Mouse (Mus musculus) forebrain, embryonic 13.5 days (tissue): ENCODE data around the gene Plekha6. TPM values are rescaled to one million over a fixed set of nuclear protein-coding genes. Genes with fewer than 3 reads are reported as not detected.

Experiments used
- ATAC-seq: fragments of 200-750 bp; cut with Nextera tagmentation; 2 replicates; pipeline ENCODE4 v1.8.0; 2017
- H3K27ac ChIP-seq: fragments of 300-500 bp; sonication (generic); 2 replicates; pipeline ENCODE4 v1.5.1; 2015; ENCODE audit warnings: inconsistent platforms, mild to moderate bottlenecking, moderate library complexity
- H3K27me3 ChIP-seq: fragments of 300-500 bp; sonication (generic); 2 replicates; pipeline ENCODE4 v1.6.1; 2015; ENCODE audit warnings: mild to moderate bottlenecking, inconsistent platforms
- H3K36me3 ChIP-seq: fragments of 300-500 bp; sonication (generic); 2 replicates; pipeline ENCODE4 v1.6.1; 2015; ENCODE audit warnings: mild to moderate bottlenecking, inconsistent platforms; ENCODE audit not compliant: poor library complexity, severe bottlenecking
- H3K4me1 ChIP-seq: fragments of 300-500 bp; sonication (generic); 2 replicates; pipeline ENCODE4 v1.6.1; 2015; ENCODE audit warnings: inconsistent platforms
- H3K4me2 ChIP-seq: fragments of 300-500 bp; sonication (generic); 2 replicates; pipeline ENCODE4 v1.6.1; 2015; ENCODE audit warnings: inconsistent platforms, mild to moderate bottlenecking, moderate library complexity
- H3K4me3 ChIP-seq: fragments of 300-500 bp; sonication (generic); 2 replicates; pipeline ENCODE4 v1.5.1; 2015; ENCODE audit warnings: mild to moderate bottlenecking, inconsistent platforms
- H3K9ac ChIP-seq: fragments of 300-500 bp; sonication (generic); 2 replicates; pipeline ENCODE4 v1.6.1; 2015; ENCODE audit warnings: mild to moderate bottlenecking, inconsistent platforms
- H3K9me3 ChIP-seq: fragments of 300-500 bp; sonication (generic); replicated peaks from 2 replicates; pipeline ENCODE4 v1.6.1; 2016; ENCODE audit warnings: inconsistent platforms
- WGBS: fragments of 180-500 bp; shearing (Covaris S2); methylation state at CpG from one replicate; pipeline ENCODE4 v1.1.7; 2015; 5-methylcytosine and 5-hydroxymethylcytosine counted together
- polyA plus RNA-seq: library from polyadenylated mRNA; unstranded; fragments of >200 nt; fragmentation: Nextera tagmentation; extraction: Ambion mirVana; gene quantifications from 2 replicates; pipeline ENCODE4 v1.2.1, GENCODE M21; 2015

The Plekha6 gene
- polyA plus RNA-seq, 1 experiment from 2014 or later: 14.9 TPM

DNA sequence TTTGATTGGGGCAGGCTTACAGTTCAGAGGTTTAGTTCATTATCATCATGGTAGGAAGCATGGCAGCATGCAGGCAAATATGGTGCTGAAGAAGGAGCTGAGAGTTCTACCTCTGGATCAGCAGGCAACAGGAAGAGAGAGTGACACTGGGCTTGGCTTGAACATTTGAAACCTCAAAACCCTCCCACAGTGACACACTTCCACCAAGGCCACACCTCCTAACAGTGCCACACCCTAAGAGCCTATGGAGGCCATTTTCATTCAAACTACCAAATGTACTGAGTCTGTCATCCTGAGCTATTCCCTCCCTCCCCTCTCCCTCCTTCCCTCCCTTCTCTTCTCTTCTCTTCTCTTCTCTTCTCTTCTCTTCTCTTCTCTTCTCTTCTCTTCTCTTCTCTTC lies 25.5 kb downstream of the Plekha6 start:
- Histone ChIP-seq H3K9ac (no peak overlapping the region), H3K4me2 (no peak overlapping the region), H3K27me3 (peaks cover 33% of the 10 kb centered on the region), H3K27ac (peak overlapping the region; percentile 91; the same call in 1 of the 2 replicates), H3K4me1 (peaks cover 48% of the 10 kb centered on the region), H3K4me3 (no peak overlapping the region), H3K9me3 (peaks cover 4% of the 10 kb centered on the region; the same call in 1 of the 2 replicates), H3K36me3 (peaks cover 7% of the 10 kb centered on the region)
- ATAC-seq: no peak

DNA sequence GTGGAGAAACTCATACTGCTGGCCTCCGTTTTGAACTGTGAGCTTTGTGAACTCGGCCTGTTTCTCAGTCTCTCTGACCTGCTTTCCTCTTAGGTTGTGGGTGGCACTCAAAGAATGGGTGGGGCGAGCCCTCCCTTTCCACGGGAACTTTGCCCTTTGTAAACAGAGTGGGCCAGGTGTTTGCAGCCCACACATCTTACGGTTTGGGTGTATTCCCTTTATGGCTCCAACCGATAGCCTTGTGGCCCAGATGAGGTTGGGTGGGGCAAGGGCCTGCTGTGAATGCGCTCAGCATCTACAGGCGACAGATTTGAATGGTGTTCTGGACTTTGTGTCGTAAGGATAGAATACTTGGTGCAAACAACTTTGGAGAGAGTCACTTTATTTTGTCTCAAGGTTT lies 26.5 kb downstream of the Plekha6 start:
- peaks cover 4% of the 10 kb centered on the region; the same call in 1 of the 2 replicates for H3K9me3 ChIP-seq
- no peak for ATAC-seq
- H3K4me1 ChIP-seq: peaks cover 43% of the 10 kb centered on the region
- H3K4me3 ChIP-seq: no peak overlapping the region
- 93% methylated on average over 9 of the region's 9 CpGs for WGBS
- H3K27ac ChIP-seq: no peak overlapping the region
- peaks cover 44% of the 10 kb centered on the region for H3K27me3 ChIP-seq
- H3K4me2 ChIP-seq: no peak overlapping the region
- peaks cover 7% of the 10 kb centered on the region for H3K36me3 ChIP-seq
- no peak overlapping the region for H3K9ac ChIP-seq

DNA sequence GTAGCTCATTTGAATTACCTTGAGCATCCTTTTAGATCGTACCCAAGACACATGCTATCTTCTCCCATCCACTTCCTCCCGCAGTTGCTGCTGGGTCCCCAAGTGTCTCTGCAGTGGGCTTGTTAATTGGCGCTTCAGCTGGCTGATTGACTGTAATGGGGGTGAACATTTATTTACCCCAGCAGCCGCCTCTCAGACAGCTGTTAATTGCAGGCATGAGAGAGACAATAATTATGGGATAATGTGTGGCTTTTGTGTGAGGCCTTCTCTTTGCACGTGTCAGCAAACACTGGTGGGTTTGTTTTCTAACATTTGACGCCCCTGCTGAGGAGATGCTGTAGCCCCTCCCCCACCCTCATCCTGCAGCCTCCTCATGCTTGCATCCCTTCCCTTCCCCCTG lies 32.2 kb downstream of the Plekha6 start:
- no peaks in the 10 kb centered on the region for H3K9me3 ChIP-seq
- H3K36me3 ChIP-seq: no peaks in the 10 kb centered on the region
- ATAC-seq: peak; percentile 81
- H3K27ac ChIP-seq: peak overlapping the region; percentile 69
- H3K9ac ChIP-seq: 0 out of 2 replicates have a peak overlapping the region, but pooled peaks have one; percentile 8
- WGBS: 6% methylated on average over 6 of the region's 6 CpGs
- peaks cover 44% of the 10 kb centered on the region for H3K4me1 ChIP-seq
- no peak overlapping the region for H3K4me3 ChIP-seq
- no peak overlapping the region for H3K4me2 ChIP-seq
- H3K27me3 ChIP-seq: peaks cover 85% of the 10 kb centered on the region

DNA sequence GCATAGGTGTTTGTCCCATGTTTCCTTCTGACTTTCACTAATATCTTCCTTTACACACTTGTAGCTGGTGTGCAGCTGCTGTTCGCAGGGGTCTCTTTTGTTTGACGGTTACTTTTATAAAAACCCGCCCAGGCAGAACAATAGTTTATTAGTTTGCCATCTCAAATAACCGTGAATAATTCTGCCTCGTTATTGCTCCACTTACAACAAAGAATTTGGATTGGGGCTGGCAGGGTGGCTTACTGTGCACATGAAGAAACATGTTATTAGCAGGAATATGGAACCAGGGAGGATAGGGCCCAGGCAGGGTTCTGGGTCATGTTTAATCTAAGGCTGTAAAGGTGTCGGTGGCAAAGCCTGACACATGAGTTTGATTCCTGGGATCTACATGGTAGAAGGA lies 33.3 kb downstream of the Plekha6 start:
- 16% methylated on average over 6 of the region's 6 CpGs for WGBS
- Histone ChIP-seq H3K27me3 (peaks cover 84% of the 10 kb centered on the region), H3K4me1 (peaks cover 49% of the 10 kb centered on the region), H3K27ac (no peak overlapping the region), H3K9me3 (no peaks in the 10 kb centered on the region), H3K4me3 (no peak overlapping the region), H3K4me2 (no peak overlapping the region), H3K9ac (no peak overlapping the region), H3K36me3 (no peaks in the 10 kb centered on the region)
- ATAC-seq: no peak

DNA sequence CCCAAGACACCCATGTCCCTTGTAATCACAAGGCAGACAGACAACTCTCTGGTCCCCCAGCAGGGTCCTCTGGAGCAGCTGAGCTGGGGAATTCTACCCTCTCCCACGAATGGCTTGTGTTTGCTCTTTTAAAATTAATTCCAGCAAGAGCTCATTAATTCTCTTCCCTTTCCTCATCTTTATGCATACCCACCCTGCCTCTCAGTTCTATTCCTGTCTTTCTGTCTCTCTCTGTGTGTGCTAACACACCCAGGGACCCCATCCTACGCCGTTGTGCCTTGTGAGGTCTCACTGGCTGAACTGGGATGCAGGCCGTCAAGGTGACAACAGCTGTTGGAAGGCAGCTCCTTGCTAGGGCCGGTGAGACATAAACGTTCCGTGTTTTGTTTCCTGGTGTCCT lies 35.7 kb downstream of the Plekha6 start:
- no peak overlapping the region for H3K9ac ChIP-seq
- H3K4me3 ChIP-seq: no peak overlapping the region
- no peak; the same call in 1 of the 2 replicates for ATAC-seq
- no peaks in the 10 kb centered on the region for H3K9me3 ChIP-seq
- no peaks in the 10 kb centered on the region for H3K36me3 ChIP-seq
- peak overlapping the region; percentile 69 for H3K27ac ChIP-seq
- peaks cover 69% of the 10 kb centered on the region for H3K27me3 ChIP-seq
- H3K4me2 ChIP-seq: peak overlapping the region; percentile 25; the same call in 1 of the 2 replicates
- peaks cover 61% of the 10 kb centered on the region for H3K4me1 ChIP-seq
- 50% methylated on average over 7 of the region's 7 CpGs for WGBS

DNA sequence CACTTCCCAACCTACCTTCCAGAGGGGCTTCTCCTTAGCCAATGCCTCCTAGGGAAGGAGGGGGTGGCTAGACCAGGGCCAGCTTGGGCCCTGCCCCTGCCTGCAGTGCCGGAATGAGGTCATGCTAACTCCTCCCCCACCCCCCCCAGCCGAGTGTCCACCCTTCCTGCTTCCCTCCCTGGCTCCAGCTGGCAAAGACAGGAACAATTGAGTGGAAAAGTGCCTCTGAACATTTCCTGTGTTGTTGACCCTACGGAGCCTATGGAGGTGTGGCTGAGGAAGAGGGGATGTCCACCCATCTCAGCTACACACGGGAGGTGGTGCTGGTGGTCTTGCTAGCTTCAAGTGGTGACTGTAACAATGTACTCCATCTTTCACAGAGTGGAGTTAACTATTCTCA lies 37.5 kb downstream of the Plekha6 start:
- no peak overlapping the region for H3K9ac ChIP-seq
- H3K36me3 ChIP-seq: no peaks in the 10 kb centered on the region
- 55% methylated on average over 4 of the region's 4 CpGs for WGBS
- H3K27ac ChIP-seq: no peak overlapping the region
- no peak for ATAC-seq
- H3K4me3 ChIP-seq: no peak overlapping the region
- H3K27me3 ChIP-seq: peaks cover 69% of the 10 kb centered on the region
- no peak overlapping the region for H3K4me2 ChIP-seq
- H3K9me3 ChIP-seq: no peaks in the 10 kb centered on the region
- peaks cover 50% of the 10 kb centered on the region for H3K4me1 ChIP-seq

DNA sequence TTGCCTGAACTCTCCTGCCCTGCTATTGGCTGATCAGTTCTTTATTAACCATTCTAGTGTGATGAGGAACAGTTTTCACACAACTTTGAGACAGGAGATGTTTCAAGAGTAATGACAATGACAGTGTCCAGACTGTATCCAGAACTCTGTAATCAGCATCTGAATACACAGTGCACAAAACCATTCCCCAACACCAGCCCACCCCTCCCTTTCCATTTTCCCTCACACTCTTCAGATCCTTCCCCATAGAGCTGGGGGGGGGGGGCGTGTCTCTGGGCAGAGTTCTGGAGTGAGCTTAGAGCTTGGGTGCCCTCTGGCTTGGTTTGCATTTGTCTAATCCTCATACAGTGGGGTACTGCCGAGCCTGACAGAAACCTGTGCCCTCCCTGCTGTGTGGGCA lies 39.7 kb downstream of the Plekha6 start:
- Histone ChIP-seq H3K4me1 (peaks cover 49% of the 10 kb centered on the region), H3K36me3 (no peaks in the 10 kb centered on the region), H3K27ac (no peak overlapping the region; the same call in 1 of the 2 replicates), H3K27me3 (peaks cover 49% of the 10 kb centered on the region), H3K4me2 (no peak overlapping the region), H3K9me3 (no peaks in the 10 kb centered on the region), H3K4me3 (no peak overlapping the region), H3K9ac (no peak overlapping the region)
- no peak for ATAC-seq
- WGBS: 37% methylated on average over 2 of the region's 2 CpGs

DNA sequence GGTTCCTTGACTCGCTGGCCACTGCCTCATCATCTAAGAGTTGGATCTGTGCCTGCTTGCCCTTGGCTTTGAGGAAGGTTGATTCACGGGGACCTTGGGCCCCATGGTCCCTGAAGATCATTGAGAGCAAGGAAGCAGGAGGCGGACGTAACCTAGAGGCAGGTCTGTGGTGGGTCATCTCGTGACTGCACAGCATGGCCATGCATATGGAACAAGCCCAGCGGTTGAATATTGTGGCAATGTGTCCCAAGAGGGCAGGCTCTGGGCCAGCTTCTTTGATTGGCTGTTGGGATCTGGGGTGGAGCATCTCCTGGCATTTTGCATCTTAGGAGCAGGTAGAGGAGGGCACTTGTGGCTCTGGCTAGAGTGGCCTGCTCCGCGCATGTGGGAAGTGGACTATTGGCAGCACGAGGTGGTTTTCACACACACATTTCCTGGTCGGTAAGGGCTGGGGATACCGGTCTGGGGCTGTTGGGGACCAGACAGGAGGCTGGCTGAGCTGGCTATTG lies 40.4 kb downstream of the Plekha6 start:
- Histone ChIP-seq H3K9ac (no peak overlapping the region), H3K36me3 (no peaks in the 10 kb centered on the region), H3K4me2 (no peak overlapping the region), H3K4me1 (peaks cover 50% of the 10 kb centered on the region), H3K27ac (no peak overlapping the region), H3K27me3 (peaks cover 42% of the 10 kb centered on the region), H3K4me3 (no peak overlapping the region), H3K9me3 (no peaks in the 10 kb centered on the region)
- no peak for ATAC-seq
- 78% methylated on average over 11 of the region's 11 CpGs for WGBS

DNA sequence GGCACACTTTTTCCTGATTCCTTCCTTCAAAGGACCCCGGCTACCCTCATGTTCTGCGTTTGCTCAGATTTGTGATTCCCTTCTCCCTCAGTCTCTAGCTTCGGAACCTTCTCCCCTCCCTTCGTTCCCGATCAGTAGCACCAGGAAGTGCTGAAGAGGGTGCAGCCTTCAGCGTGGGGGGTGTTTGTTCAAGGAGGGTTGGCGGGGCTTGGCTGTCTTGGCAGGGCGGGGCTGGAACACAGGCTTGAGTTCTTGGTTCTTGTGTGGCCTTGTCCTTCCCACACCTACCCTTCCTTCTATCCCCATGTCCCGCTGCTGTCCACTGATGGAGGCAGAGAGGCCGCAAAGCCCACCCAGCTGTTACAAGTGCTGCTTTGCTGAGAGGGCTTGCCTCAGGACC lies 41.0 kb downstream of the Plekha6 start:
- H3K4me2 ChIP-seq: no peak overlapping the region
- peaks cover 50% of the 10 kb centered on the region for H3K4me1 ChIP-seq
- no peak overlapping the region for H3K9ac ChIP-seq
- 85% methylated on average over 10 of the region's 10 CpGs for WGBS
- H3K27me3 ChIP-seq: peaks cover 36% of the 10 kb centered on the region
- no peak for ATAC-seq
- H3K36me3 ChIP-seq: no peaks in the 10 kb centered on the region
- H3K4me3 ChIP-seq: no peak overlapping the region
- H3K9me3 ChIP-seq: no peaks in the 10 kb centered on the region
- no peak overlapping the region for H3K27ac ChIP-seq

DNA sequence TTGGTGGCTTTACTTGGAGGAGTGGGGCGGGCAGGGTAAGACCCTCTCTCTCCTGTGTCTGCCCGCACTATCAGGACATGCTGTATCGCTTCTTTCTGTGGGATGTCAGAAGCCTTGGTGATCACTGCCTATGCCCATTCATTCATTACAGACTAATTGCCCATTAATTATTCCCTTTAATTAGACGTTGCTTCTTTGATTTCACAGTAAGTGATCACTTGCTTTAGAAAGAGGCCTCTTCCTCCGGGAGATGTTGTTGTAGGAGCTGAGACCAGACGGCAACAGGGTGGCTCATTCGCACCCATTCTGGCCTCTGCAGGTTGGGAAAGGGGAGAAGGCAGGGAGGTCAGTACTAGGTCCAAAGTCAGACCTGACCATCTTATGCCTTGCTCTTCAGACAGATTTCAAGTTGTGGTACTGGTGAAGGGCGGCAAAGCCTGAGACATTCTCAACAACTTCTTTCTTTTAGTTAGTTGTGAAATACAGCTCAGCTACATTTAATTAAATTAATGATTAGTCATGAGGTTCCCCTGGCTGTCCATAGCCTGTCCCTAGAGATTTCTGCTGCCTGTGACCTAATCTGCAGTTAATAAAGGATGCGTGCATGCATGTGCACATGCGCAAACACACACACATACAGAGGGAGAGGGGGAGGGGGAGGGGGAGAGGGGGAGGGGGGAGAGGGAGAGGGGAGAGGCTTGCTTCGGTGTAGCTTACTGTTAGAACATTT lies 44.2 kb downstream of the Plekha6 start:
- peak overlapping the region; percentile 6; the same call in 1 of the 2 replicates for H3K27ac ChIP-seq
- H3K4me1 ChIP-seq: peaks cover 48% of the 10 kb centered on the region
- H3K4me2 ChIP-seq: no peak overlapping the region
- no peak for ATAC-seq
- H3K36me3 ChIP-seq: no peaks in the 10 kb centered on the region
- WGBS: 37% methylated on average over 11 of the region's 11 CpGs
- H3K4me3 ChIP-seq: no peak overlapping the region
- peaks cover 27% of the 10 kb centered on the region for H3K27me3 ChIP-seq
- H3K9me3 ChIP-seq: no peaks in the 10 kb centered on the region
- H3K9ac ChIP-seq: no peak overlapping the region

DNA sequence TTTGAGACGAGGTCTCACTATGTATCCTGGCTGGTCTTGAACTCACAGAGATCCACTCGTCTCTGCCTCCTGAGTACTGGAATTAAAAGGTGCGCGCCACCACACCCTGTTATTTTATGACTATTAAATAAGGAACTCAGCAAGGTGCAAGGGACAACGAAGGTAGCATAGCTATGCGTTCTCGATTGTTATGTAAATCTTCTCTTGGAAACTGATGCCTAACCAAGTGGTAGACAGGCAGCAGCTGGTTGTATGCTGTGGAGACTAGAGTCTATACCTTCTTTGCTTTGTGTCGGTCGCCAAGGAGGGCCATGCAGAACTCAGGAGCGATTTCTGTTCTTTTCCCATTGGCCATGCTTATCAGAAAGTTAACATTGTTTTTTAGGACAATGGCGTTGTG lies 45.0 kb downstream of the Plekha6 start:
- Histone ChIP-seq H3K36me3 (no peaks in the 10 kb centered on the region), H3K9ac (peak overlapping the region; percentile 51; the same call in 1 of the 2 replicates), H3K4me2 (no peak overlapping the region), H3K4me1 (peaks cover 40% of the 10 kb centered on the region), H3K27ac (peak overlapping the region; percentile 67; the same call in 1 of the 2 replicates), H3K9me3 (no peaks in the 10 kb centered on the region), H3K27me3 (peaks cover 25% of the 10 kb centered on the region), H3K4me3 (no peak overlapping the region)
- 64% methylated on average over 11 of the region's 11 CpGs for WGBS
- no peak for ATAC-seq

DNA sequence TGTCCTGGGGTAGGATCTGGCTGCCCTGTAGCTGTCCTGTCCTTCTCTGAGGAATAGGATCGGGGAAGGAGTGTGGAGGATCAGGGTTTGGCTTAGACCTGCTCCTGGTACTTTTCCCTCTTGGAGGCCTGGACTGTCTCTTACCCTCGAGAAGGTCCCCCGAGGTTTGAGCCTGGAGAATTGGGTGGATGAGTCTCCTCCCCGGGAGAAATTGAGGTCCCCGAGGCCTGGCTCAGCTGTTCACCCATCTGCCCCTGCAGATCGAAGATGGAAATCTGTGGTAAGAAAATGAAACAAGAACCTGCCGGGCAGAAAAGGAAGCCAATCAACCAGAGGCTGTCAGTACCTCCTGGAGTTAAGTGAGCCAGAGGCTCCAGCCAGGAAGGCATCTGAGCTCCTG lies 45.5 kb downstream of the Plekha6 start:
- Histone ChIP-seq H3K9me3 (no peaks in the 10 kb centered on the region), H3K27me3 (peaks cover 21% of the 10 kb centered on the region), H3K4me1 (peaks cover 36% of the 10 kb centered on the region), H3K4me2 (peak overlapping the region; percentile 38; the same call in 1 of the 2 replicates), H3K27ac (peak overlapping the region; percentile 67), H3K9ac (peak overlapping the region; percentile 51), H3K4me3 (no peak overlapping the region), H3K36me3 (no peaks in the 10 kb centered on the region)
- ATAC-seq: no peak
- WGBS: 34% methylated on average over 7 of the region's 7 CpGs
